Mouse (Mus musculus): ENCODE measurements around the gene Foxa2.

GRCm38 (mm10) chr2:148004554-148005521, 41.9 kb downstream of the Foxa2 start:
- TF ChIP-seq CTCF (conservative IDR thresholded peaks at IDR 0.05; ENCODE audit: low read length) (no peak), NANOG (IDR thresholded peaks at IDR 0.05; ENCODE audit: borderline replicate concordance, low read length) (no peak)

Data from E14TG2a.4 (cell line).